Mouse (Mus musculus) frontal cortex, postnatal 36 days (tissue): ENCODE measurements around the gene D430041D05Rik.
A peak's percentile ranks its signal among the peaks of the same experiment; 100 is the strongest.

ENCODE experiments used
- DNase-seq, 2 experiments: peaks; one replicate each; pipeline ENCODE4 v3.0.0; 2022; ENCODE audit warnings: low spot score in 2 of 2

D430041D05Rik gene

GRCm38 (mm10) chr2:104351415-104352203 lies 59.2 kb downstream of the D430041D05Rik start:
- no peak for DNase-seq

- no peak for DNase-seq
These were observed 73.2 kb downstream of the D430041D05Rik start for GRCm38 (mm10) chr2:104337619-104338018.

DNA sequence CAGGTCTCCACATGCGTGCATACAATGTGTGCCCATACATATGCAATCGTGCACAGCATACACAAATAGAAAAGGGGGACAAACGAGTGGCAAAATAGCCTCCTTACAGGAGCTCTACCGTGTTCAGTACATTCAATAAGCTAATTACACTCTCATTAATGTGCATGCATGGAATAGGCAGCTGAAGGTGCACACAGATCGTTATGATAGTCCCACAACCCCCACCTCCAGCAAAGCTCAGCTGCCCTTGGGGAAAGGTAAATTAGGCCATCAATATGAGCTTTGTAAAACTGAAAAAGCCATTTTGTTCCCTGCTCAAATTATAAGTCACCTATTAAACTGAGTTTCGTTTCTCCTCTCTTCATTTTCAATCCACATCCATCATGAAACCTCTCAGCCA lies 75.0 kb downstream of the D430041D05Rik start:
- DNase-seq = no peak

DNA sequence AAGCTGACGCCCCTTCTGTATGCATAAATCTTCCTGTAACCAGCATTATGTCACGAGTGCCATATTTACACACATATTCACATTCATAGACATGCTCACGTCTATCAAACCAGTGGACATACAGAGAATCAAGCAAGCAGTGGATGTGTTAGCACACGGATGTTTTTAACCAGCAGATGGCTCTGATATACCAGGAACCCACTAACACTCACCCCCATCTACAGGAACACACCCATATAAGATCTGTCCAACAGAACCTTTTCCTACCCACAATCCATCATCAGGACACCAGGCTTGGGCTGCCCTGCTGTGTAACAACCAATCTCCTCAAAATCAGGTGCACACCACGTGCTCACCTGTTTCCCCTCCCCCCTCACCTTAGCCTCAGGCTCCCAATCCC lies 76.9 kb downstream of the D430041D05Rik start:
- no peak for DNase-seq

- no peak for DNase-seq
These were observed 78.1 kb downstream of the D430041D05Rik start for GRCm38 (mm10) chr2:104332707-104333106.

DNA sequence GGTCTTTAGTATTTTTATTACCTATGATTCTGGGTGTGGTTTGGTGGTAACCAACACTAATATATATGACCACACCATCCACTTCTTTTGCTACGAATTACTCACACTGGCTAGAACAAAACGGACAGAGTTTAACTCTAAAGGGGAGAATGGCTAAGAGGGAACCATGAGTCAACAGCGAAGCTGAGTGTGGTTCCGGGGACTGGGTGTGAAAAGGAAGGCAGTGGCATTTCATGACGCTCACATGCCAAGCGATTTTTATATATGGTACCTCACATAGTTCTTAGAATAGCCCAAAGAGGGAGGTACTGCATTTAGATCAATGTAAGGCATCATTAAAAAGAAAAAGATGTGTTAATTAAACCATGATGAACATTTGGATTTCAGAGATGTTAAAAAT lies 79.6 kb downstream of the D430041D05Rik start:
- DNase-seq = no peak

GRCm38 (mm10) chr2:104327116-104327794 lies 83.6 kb downstream of the D430041D05Rik start:
- peak in 1 of 2 experiments; percentile 59 for DNase-seq

- no peak for DNase-seq
These were observed 87.0 kb downstream of the D430041D05Rik start for GRCm38 (mm10) chr2:104323773-104324172.

- no peak for DNase-seq
These were observed 87.5 kb downstream of the D430041D05Rik start for GRCm38 (mm10) chr2:104323351-104323750.

- no peak for DNase-seq
These were observed 90.7 kb downstream of the D430041D05Rik start for GRCm38 (mm10) chr2:104320061-104320624.

- DNase-seq = no peak
These were observed 91.4 kb downstream of the D430041D05Rik start for GRCm38 (mm10) chr2:104319443-104319842.

GRCm38 (mm10) chr2:104318881-104319280 lies 91.9 kb downstream of the D430041D05Rik start:
- peak; percentile 62 to 78 for DNase-seq

GRCm38 (mm10) chr2:104318259-104318658 lies 92.6 kb downstream of the D430041D05Rik start:
- no peak for DNase-seq

DNA sequence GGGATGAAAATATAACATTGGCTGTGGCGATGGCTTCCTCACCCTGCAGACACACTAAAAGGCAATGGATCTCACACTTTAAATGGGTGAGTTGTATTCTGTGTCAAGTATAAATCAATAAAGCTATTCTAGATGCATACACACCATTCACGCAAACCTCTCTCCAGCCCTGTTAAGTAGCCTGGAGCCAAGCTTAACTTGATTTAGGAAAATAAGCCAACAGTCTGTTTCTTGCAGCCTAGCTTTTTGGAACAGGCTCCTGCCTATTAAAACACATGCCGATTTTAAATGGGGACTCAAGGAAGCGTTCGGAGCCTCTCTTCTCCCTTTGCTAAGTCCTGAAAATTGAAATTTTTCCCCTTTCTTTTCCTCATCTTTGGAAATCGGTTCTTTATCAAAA lies 93.2 kb downstream of the D430041D05Rik start:
- DNase-seq = no peak

GRCm38 (mm10) chr2:104316483-104316882 lies 94.3 kb downstream of the D430041D05Rik start:
- no peak for DNase-seq

GRCm38 (mm10) chr2:104313246-104313645 lies 97.6 kb downstream of the D430041D05Rik start:
- DNase-seq = no peak

- no peak for DNase-seq
These were observed 103.7 kb downstream of the D430041D05Rik start for GRCm38 (mm10) chr2:104307102-104307501.

DNA sequence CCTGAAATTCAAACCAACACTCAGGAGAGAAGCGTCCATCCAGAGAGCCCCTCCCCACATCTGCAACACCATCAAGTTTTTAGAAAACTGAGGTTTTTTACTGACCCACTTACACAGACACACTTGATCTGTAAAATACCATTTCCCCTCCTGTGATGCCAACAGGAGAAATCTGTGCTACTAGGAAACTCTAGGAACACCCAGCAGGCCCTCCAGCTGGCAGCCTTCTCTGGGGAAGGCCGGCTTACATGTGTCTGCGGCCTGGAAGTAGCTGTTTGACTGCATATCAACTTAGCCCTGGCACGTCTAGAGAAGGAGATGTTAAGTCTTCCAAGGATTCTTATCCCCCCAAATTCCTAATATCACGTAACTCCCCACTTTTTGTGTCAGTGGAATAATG lies 105.1 kb downstream of the D430041D05Rik start:
- DNase-seq = no peak

GRCm38 (mm10) chr2:104299912-104300311 lies 110.9 kb downstream of the D430041D05Rik start:
- DNase-seq = no peak

GRCm38 (mm10) chr2:104299160-104299559 lies 111.7 kb downstream of the D430041D05Rik start:
- no peak for DNase-seq

DNA sequence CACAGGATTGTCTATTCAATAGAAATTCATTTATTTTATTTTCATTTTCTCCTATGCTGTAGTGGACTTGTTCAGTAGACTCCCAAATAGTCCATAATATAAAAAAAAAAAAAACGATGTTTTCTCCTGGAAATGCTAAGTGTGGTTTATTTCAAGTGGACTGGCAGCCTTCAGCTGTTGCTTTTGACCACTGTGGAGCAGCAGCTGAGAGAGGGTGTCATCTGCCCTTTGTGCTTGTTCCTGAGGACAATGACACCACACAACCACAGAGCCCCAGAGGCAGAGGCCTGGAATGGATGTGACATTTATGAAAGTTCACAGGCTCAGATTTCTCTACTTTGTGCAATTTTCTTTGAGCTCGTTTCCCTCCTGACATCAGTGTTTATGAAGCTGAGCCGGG lies 124.0 kb downstream of the D430041D05Rik start:
- no peak for DNase-seq

GRCm38 (mm10) chr2:104283401-104283955 lies 127.3 kb downstream of the D430041D05Rik start:
- DNase-seq = no peak
